Mouse (Mus musculus): Measurements from ENCODE around the gene Ndufs2.
"Not testable (repeated sequence)": the region's sequence is repeated elsewhere in the genome, so short reads cannot be mapped to it uniquely, and the experiment has no call there.

The Ndufs2 gene

DNA sequence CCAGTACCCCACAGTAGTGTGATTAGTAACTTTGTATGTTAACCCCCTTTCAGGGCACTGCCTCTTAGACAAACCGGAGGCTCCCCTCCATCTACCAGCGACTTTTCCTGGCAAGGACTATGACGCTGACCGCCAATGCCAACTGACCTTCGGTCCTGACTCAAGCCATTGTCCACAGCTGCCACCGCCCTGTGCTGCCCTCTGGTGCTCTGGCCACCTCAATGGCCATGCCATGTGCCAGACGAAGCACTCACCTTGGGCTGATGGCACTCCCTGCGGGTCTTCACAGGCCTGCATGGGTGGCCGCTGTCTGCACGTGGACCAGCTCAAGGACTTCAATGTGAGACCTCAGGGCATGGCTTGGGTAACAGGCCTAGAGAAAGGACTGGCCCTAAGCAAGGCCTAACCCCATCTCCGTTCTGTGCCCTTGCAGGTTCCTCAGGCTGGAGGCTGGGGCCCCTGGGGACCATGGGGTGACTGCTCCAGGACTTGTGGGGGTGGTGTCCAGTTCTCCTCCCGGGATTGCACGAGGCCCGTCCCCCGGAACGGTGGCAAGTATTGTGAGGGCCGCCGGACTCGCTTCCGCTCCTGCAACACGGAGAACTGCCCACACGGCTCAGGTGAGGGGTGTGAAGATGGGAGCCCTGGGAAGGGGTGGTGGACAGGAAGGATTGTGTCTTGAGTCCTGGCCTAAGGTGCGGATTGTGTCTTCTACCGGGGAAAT, 5.1 kb upstream of the Ndufs2 start:
- no peak for DNase-seq (ENCODE audit: low spot score)

DNA sequence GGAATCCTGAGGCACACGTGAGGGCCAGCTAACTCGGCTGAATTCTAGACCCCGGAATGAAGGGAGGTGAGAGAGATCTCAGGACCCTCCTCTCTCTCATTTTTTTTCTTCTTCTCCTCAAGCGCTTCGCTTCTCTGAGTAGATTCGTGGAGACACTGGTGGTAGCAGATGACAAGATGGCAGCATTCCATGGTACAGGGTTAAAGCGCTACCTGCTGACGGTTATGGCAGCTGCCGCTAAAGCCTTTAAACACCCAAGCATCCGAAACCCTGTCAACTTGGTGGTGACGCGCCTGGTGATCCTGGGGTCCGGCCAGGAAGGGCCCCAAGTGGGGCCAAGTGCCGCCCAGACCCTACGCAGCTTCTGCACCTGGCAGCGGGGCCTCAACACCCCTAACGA, 1.2 kb upstream of the Ndufs2 start:
- DNase-seq (ENCODE audit: low spot score) = no peak

DNA sequence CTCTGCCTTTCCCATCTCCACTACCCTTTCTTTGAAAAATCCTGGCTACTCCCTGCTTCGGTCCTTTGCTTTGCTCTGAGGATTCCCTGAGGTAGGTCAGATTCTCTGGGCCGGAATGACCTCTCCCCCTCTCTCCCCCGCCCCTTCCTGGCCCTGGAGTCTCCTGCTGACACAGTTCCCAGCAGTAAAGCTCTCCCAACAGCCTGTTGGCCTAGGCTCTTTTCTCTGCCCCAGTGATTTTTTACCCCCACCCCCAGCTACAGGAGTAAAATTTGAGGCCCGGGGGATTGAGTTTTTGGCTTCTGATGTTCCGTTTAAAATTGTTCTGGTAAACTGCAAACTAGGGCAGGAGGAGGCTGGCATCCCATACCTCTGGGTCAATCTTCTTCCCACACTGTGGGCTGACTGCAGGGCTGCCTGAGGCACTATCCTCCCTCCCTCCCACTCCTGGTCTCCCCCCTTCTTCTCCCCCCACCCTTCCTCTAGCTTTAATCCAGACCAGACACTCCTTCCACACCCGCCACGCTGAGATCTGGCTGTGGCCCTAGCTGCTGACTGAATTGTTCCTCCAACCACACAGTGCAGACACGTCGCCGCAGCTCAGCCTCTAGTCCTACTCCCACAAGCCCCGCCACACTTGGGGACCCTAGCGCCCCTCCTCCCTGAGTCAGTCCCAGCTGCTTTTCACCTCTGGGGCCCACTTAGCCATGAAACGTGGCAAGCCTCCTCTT, 571 bp upstream of the Ndufs2 start:
- DNase-seq (ENCODE audit: low spot score) = peak; percentile 49

DNA sequence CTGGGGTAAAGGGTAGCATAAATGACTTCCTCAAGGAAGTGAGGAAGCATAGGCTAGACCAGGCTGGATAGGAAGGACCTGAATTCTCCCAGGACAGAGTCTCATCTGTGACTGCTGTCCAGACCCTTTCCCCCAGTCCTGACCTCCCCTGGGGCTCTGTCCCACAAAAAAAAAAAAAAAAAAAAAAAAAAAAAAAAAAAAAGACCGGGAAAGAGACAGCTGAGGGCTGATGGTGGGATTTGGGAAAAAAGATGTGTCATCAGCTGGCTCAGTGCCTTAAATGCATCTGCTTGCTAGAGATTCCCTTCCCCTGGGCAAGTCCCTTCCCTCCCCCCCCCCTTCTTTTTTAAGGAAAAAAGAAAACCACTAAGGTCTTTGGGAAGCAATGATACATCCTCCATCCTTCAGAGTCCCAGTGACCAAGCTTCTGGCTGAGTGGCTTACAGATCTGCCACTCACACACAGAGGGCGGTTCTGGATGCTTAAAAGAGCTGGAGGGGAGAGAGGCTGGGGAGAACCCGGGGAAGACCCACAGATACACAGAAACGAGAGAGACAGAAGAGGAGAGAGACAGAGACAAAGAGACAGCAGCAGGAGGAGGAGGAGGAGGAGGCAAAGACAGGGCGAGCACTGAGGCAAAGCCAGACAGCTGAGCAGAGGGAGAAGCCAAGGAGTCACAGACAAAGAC, 1.1 kb downstream of the Ndufs2 start, which contains the start of gene Adamts4:
Gene Adamts4, plus strand, starts transcription at position 509 of the 688 bp plus-strand sequence.
- DNase-seq (ENCODE audit: low spot score) = no peak

DNA sequence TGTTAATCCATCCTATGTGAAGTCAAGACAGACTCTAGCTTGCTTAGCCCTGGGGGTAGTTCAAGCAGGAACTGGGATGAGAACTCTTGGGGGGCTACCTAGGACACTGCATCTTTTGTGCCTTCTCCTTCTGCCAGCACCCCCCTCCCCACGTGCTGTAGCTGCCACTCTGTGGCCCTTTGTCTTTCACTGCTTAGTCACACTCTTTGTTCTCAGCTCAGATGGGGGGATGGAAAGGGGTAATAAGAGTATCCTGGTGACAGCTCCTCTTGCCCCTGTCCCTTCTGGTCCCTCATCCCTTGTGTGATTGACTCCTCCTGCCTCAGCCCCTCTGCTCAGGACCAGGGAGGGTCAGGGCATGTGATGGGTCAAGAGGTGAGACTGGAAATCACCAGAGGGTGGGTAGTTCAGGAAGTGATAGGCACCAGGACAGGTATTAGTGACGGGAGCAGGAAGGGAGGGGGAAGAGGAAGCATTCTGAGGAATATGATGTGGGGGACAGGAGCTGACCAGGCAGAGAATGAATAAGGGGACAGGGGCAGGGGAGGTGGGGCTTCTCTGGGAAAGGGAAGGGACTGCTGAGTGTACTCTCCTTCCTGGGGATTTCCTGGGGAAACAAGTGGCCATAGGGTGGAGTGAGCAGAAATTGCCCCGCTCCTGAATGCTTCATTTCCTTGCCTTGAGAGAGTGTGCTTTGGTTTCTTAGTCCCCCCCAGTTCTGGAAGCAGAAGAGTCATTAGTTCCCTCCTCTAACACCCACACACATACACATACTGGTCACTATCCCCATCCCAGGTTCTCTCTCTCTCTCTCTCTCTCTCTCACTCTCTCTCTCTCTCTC, 2.6 kb downstream of the Ndufs2 start:
- DNase-seq (ENCODE audit: low spot score) = no peak

DNA sequence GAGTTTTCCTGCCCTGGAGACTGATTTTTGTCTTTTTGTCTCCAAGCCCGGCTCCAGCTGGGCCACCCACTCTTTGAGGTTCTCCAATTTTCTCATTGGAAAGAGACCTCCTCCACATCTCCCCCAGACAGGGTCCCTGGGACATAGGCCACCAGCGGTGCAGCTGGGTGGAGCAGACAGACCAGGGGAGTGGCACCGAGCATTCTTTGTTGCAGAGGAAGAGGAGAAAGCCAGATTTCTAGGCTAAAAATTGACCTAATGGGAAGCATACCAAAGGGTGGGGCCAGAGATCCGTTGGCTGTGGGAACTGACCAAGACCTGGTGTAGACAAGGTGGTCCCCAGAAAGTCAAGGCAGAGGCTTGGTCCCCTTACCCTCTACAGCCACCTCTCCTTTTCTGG, 3.3 kb downstream of the Ndufs2 start:
- DNase-seq (ENCODE audit: low spot score) = no peak

DNA sequence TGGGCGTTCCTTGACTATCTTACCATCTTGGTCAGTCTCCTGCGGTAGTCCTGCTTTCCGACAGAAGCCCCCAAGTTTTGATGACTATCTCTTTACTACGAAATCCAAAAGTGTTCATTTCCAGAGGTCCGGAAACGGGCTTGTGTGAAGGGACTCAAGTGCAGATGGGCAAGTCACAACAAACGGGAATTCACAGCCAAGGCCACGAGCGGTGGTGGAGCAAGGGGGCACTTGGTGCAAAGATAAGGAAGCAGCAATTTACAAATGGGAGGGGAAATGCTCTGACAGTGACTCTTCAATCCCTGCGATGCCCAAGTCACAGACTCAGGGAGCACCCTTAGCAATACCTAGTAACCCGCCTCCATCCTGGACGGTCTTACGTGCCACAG, 3.7 kb downstream of the Ndufs2 start:
- no peak for DNase-seq (ENCODE audit: low spot score)

DNA sequence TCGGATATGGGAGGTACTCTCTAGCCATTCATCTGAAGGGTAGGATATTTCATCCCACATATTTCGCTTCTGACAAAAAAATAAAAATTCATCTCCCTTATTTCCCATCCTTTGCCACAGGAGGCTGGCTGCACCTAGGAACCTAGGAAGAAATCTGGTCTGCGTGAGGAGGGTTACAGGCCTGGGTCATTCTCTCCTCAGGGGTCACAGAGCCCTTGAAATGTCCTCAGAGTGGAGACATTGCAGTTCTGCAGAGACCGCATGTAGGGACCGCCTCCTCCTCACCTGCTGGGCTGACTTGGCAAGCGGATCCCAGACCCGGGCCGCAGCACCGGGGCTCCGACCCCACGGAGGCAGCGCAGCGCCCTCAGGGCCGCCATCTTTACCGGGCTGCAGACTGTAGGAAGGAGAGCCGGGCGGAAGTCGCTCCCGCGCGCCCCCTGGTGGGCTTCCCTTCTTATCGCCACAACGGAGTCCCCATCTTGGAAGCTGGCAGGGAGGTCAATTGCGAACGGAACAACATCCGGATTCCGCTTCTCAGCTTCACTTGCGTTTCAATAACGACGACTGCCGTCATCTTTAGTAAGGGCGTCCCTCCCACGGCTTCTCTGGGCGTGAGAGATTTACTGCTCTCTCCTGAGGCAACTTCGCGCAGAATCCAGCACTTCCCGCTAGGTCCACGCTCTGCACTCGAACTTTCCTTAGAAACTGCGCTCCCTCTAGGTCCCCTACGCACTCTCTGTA, 4.3 kb downstream of the Ndufs2 start:
- DNase-seq (ENCODE audit: low spot score) = peak; percentile 96

DNA sequence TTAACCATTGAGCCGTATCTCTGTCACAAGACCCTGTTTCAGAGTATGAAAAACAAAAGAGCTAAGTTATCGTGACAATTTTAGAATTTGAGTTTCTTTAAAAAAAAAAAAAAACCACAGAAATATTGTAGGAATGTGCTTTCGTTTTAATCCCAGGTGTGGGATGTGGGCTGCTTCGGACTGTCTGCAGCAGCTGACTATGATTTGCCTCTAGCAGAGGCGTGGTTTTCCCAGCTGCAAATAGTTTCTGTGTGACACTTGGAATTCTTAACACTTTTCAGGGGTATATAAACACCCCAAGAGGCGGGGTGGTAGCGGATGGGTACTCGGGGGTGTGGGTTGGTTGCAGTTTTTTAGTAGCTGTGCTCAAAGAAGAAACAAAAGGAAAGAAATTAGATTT, 5.8 kb downstream of the Ndufs2 start:
- DNase-seq (ENCODE audit: low spot score) = no peak

DNA sequence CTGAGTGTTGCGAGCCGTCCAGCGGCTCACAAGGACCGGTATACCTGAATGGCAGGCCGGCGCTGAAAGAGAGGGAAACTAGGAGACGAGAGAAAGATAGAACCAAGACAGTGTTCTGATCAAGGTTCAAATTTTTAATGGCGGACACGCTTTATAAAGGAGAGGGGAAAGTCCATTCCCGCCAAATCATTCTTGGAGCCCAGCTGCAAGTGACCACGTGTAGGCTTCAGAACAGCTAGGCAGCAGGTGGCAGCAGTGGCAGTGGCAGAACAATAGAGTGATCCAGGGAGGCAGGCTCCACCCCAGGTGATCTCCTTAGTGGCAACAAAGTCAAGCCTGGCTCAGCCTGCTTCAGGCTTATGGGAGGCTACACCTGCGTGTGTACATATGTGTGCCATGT, 9.2 kb downstream of the Ndufs2 start:
- DNase-seq (ENCODE audit: low spot score) = not testable (repeated sequence)

DNA sequence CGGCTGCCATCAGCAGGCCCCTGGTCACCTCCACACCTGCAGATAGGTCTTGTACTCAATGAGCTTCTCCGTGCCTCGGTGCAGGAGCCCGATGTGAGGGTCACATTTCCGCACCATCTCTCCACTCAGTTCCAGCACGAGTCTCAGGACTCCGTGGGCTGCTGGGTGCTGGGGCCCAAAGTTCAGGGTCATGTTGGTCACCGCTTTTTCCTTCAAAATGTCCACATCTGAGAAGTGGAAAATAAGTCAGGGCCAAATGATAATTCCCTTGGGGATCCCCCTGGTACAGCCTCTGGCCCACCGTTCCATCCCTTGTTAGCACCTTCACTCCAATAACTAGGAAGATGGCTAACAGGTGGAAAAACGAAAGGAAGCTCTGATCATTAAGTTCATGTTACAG, 10.3 kb downstream of the Ndufs2 start:
- DNase-seq (ENCODE audit: low spot score) = no peak

DNA sequence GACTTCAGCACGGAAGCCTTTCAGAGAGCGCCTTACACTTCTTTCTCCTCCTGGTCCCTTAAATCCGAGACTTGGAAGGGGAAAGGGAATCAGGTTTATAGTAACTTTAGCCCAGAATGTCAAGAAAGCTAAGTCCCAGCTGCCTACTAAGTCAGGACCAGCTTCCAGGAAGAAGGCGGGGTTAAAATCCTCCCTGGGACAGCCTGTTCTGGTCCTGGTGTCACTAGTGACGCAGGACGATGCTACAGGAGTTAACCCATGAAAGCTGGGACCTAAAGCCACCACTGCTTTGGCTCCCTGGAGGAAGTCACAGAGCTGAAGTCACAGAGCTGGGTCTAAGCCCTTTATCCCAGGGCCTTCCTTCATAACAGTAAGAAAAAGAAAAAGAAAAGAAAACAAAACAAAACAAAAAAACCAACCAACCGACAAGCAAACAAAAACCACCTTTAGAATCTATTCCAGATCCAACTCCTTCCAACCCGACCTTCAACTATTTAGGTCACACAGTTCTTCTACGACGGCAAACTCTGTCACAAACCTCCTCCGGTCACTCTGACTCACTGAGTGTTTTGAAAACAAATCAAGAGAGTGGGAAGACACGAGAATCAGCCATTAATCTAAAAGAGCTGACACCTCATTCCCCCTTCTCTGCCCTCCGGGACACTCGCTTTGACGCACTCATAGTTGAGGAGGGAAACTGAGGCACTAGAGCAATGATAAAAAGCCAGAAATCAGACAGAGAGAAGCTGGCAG, 11.0 kb downstream of the Ndufs2 start:
- no peak for DNase-seq (ENCODE audit: low spot score)

DNA sequence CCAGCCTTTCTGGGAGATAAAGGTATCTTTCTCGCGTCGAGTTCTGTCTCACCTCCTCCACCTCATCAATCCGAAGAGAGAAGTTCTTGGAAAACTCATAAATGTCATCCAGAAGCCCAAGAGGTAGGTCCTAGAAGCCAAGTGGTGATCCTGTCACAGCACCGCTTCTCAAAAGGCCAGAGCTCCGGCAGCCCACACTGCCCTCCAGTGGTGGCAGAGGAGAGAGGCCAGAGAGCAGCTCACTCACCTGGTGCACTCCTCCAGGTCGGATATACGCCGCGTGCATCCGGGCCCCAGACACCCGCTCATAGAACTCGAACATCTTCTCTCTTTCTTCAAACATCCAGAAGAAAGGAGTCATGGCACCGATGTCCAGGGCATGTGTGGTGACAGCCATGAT, 12.7 kb downstream of the Ndufs2 start:
- DNase-seq (ENCODE audit: low spot score) = peak; percentile 63

DNA sequence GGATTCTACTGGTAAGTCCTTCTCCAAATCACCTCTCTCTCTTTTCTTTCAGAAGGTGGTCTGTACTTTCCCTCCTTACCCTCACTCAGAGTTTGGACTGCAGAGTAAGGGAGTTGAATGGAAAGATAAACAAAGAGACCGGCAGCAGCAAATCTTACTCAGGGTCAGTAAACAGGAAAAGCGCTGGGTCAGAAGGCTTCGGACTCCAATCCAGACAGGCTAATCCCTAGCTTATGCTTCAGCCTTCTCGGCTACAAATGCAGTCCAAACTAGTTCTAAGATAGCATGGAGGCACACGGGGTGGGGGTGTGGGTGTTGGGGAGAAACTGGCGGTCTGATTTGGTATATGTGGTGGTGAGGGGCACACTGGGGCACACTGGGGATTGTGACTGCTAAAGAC, 13.8 kb downstream of the Ndufs2 start:
- no peak for DNase-seq (ENCODE audit: low spot score)

DNA sequence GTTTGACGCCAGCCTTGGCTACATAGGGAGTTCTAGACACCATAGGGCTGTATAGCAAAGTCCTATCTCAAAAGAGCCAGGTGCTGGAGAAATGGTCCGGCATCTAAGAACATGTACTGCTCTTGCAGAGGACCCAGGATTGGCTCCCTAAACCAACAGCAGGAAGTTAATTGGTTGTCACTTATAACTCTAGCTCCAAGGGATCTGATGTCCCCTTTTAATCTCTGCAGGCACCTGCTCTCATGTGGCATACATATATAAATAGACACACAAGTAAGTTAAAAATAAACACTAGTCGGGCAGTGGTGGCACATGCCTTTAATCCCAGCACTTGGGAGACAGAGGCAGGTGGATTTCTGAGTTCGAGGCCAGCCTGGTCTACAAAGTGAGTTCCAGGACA, 15.4 kb downstream of the Ndufs2 start:
- DNase-seq (ENCODE audit: low spot score) = no peak

DNA sequence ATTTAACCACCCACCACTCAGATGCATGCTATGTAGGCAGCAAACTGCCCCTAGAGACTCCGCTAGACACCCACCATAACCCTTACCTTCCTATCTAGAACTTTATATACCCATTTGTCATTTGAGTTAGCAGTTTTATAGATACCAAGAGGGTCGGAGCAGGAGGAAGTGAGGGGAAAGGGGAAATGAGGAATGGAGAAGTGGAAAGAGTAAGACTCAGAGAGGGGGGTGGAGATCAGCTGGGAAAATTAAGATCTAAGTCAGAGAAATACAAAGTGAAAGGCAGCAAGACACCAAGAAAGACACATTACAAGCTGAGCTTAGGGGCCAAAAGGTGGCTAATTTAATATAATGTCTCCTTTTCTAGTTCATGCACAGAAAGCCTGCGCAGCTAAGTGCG, 16.6 kb downstream of the Ndufs2 start:
- DNase-seq (ENCODE audit: low spot score) = no peak

DNA sequence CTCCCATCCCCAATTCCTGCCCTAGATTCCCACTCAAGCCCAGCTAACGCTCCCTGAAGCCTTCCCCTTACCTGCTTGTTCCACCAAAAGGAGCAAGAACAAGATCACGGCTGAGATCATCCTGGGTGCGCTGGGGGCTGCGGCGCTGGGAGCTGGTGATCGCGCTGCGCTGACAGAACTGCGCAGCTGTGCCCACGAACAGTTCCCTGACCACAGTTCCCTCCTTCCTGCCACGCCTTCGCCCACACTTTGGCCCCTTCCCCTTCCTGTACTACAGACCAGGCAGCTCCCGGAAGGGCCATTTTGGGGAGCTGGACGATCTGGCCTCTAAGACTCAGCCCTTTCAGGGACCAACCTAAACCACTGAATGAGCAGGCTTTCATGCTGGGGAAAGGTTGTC, 17.1 kb downstream of the Ndufs2 start, which contains the start of gene Fcer1g:
Gene Fcer1g, minus strand, starts transcription at position 240 of the 400 bp plus-strand sequence.
- no peak for DNase-seq (ENCODE audit: low spot score)

DNA sequence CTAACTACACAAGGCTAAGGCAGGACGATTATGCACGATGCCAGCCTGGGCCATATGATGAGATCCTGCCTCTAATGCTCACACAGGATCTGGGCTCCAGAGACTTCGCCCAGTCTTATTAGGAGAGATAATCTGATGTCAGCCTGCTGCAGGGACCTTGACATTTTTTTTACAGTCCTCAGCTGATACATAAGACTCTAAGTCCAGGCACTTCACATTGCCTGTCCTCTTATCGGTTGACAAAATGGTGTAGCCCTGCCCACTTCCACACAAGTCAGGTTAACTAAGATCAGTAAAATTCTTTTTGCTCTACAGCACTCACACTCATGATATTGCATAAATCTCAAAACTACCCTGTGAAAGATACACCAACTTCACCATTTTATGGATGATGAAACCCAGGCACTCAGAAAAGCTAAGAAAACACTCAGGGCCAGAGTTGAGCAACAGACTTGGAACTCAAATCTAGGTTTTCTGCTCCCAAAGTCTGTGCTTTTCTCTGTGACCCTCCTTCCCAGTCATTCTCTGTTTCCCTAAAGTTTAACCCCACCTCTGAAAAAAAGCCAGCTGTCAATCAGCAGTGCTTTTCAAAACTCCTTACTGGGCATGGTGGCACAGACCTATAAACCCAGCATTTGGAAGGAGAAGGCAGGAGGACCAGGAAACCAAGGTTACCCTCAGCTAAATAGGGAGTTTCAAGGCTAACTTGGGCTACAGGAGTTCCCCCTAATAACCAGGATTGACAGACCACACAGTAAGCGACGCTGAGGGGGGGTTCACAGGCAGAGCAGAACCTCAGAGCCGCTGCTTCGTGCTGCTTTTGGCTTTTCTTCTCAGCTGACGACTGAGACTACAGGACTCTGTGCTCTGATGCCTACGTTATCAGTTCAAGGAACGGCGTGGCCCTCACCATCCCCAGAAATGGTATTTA, 18.1 kb downstream of the Ndufs2 start:
- DNase-seq (ENCODE audit: low spot score) = no peak

DNA sequence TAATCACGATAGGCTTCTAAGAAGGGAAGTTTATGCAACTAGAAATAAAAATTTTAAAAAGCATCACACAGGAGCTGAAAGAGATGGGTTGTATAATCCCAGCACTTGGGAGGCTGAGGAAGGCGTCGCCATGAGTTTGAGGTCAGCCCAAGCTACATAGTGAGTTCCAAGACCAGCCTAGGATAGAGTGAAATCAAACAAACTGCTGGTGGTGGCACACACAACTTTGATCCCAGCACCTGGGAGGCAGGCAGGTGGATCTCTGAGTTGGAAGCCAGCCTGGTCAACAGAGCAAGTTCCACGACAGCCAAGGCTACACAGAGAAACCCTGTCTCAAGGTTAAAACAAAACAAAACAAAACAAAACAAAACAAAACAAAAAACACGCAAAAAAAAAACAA, 18.8 kb downstream of the Ndufs2 start:
- DNase-seq (ENCODE audit: low spot score) = no peak

DNA sequence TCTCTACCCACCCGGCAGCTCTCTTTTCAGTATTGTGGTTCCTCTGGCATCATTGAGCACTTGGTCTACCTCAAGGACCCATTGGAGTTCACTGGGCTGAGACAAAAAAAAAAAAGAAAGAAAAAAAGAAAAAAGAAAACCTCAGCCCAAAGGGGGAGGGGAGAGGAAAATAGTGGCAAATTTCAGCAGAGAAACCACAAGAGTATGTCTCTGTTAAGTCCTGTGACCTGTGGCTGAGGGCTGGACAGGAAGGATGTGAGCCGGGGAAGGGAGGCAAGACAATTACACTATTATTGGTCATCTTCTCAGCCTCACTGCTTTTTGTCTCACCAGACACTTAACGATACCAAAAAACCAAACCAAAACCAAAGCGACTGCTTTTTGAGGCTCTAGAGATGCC, 19.3 kb downstream of the Ndufs2 start:
- no peak for DNase-seq (ENCODE audit: low spot score)

All from ovary, postnatal 36 days (tissue).